Mouse (Mus musculus) kidney, adult 2 months (tissue): ENCODE results near the gene Slc11a2.

Source experiments
- CTCF ChIP-seq: fragments of 200-500 bp; conservative IDR thresholded peaks from 2 replicates; pipeline ENCODE4 v1.5.1; 2011; ENCODE audit warnings: low read depth, mild to moderate bottlenecking, control low read depth, low read length, moderate library complexity, mixed read lengths; ENCODE audit not compliant: insufficient read depth, insufficient read length
- POLR2A ChIP-seq: fragments of 200-500 bp; IDR thresholded peaks from one replicate; pipeline ENCODE4 v1.6.1; 2011; ENCODE audit warnings: low read depth, low read length, control low read depth

- TF ChIP-seq CTCF (no peak), POLR2A (no peak)
These were observed 3.5 kb upstream of the Slc11a2 start for GRCm38 (mm10) chr15:100428296-100428905.
